Mouse (Mus musculus) bone marrow macrophage, adult 2 months (primary cell): ENCODE measurements around the gene Abcc10.

Experiments used
- CTCF ChIP-seq: IDR thresholded peaks from 2 replicates; pipeline ENCODE4 v1.5.1; 2012; ENCODE audit warnings: low read depth, mild to moderate bottlenecking, low read length, moderate library complexity
- POLR2A ChIP-seq: IDR thresholded peaks from 2 replicates; pipeline ENCODE4 v1.6.1; 2012; ENCODE audit warnings: mild to moderate bottlenecking, low read depth, low read length, borderline replicate concordance

DNA sequence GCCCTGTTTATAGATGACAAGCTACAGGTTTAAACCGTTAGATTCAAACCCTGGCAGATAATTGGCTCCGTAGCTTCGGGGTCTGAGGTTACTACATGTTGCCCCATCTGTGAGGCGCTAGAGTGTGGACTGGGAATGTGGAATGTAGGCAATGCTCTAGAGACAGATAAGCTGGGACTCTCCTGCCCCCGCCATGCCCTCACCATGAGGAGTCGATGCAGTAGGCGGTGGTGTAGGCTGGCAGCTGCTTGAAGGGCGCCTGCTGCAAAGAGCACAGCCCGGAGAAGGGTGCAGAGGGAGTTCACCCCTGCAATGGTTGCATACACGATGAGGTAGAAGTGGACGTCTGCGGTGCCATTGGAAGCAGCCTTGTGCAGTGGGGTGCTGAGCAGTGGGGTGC is 18.3 kb downstream of the Abcc10 start:
- TF ChIP-seq CTCF (no peak), POLR2A (no peak)
